Mouse (Mus musculus) ES-Bruce4 (cell line): ENCODE measurements around the gene Rasa3. TPM values are rescaled to one million over a fixed set of nuclear protein-coding genes. Genes with fewer than 3 reads are reported as not detected.

Experiments used
- H3K27ac ChIP-seq: 2 replicates; pipeline ENCODE4 v1.5.1; 2012; ENCODE audit warnings: low read length, inconsistent platforms; ENCODE audit not compliant: insufficient read depth
- H3K27me3 ChIP-seq: 2 replicates; pipeline ENCODE4 v1.6.1; 2012; ENCODE audit warnings: mild to moderate bottlenecking, low read length, inconsistent platforms; ENCODE audit not compliant: control insufficient read depth, poor library complexity, insufficient read depth, severe bottlenecking
- H3K36me3 ChIP-seq: 2 replicates; pipeline ENCODE4 v1.6.1; 2012; ENCODE audit warnings: inconsistent platforms, mild to moderate bottlenecking, low read length, moderate library complexity; ENCODE audit not compliant: control insufficient read depth, poor library complexity, insufficient read depth, severe bottlenecking
- H3K4me1 ChIP-seq: one replicate; pipeline ENCODE4 v1.8.1; 2011; ENCODE audit warnings: low read length; ENCODE audit not compliant: control insufficient read depth, insufficient read depth
- H3K4me3 ChIP-seq: 2 replicates; pipeline ENCODE4 v1.5.1; 2011; ENCODE audit warnings: low read depth, mild to moderate bottlenecking, low read length
- H3K9ac ChIP-seq: 2 replicates; pipeline ENCODE4 v1.6.1; 2012; ENCODE audit warnings: low read depth, mild to moderate bottlenecking, inconsistent platforms; ENCODE audit not compliant: poor library complexity, severe bottlenecking
- H3K9me3 ChIP-seq: replicated peaks from 2 replicates; pipeline ENCODE4 v1.6.1; 2012; ENCODE audit warnings: mild to moderate bottlenecking, low read length, inconsistent platforms; ENCODE audit not compliant: control insufficient read depth, poor library complexity, insufficient read depth, severe bottlenecking
- CTCF ChIP-seq: IDR thresholded peaks from one replicate; pipeline ENCODE4 v1.8.1; 2011; ENCODE audit warnings: low read depth, low read length
- EP300 ChIP-seq: IDR thresholded peaks from 2 replicates; pipeline ENCODE4 v1.6.1; 2011; ENCODE audit warnings: low read depth, low read length; ENCODE audit not compliant: insufficient read depth
- POLR2A ChIP-seq: IDR thresholded peaks from one replicate; pipeline ENCODE4 v1.8.1; 2011; ENCODE audit warnings: low read length; ENCODE audit not compliant: insufficient read depth
- polyA plus RNA-seq: library from polyadenylated mRNA; stranded (reverse); fragments of >200 nt; gene quantifications from 2 replicates; pipeline ENCODE4 v1.2.4, GENCODE M21; 2011; ENCODE audit warnings: low read depth; ENCODE audit not compliant: missing spikeins, insufficient read depth, insufficient read length

Rasa3 gene
- polyA plus RNA-seq, 1 experiment: 14.5 TPM

DNA sequence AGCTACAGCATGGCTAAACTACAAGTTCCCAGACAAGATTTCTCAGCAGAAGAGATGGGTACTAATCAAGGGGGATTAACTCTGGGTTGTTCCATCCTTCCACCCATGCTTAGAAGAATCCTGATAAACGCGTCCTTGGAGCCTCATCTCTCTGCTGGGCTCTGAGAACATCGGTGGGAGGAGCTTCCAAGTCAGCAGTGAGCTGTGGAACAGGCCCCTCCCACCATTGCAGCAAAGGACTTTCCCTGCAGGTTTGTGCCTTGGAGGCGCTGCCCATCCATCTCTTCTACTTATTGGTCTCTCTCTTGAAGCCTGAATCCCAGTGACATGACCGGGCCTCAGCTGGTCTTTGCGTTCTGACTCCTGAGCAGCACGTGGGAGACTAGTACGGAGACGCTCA, 36.2 kb downstream of the Rasa3 start:
- Histone ChIP-seq H3K27me3 (no peaks in the 10 kb centered on the region), H3K4me1 (no peaks in the 10 kb centered on the region), H3K9ac (no peak overlapping the region), H3K4me3 (no peak overlapping the region), H3K36me3 (no peaks in the 10 kb centered on the region), H3K27ac (no peak overlapping the region), H3K9me3 (no peaks in the 10 kb centered on the region; the same call in 1 of the 2 replicates)
- TF ChIP-seq EP300 (no peak), CTCF (no peak), POLR2A (no peak)

DNA sequence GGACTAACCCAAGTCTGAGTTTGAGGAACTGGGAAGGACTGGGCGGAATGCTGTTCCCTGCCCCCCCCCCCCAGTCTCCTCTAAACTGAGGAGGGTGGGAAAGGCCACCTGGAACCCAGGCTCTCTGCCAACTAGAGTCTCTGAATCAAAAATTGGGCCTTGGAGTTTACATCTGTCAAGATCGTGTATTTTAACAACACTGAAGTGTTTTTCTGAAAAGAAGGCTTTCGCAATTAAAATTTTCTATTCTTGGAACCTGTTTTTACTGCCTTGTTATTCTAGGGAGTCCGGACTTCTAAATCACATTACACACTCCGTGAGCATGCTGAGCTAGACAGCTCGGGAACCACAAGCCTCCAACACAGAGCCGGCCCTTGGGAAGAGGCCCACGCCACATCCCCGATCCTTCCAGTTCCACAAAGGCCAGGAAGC, 36.9 kb downstream of the Rasa3 start:
- no peak overlapping the region for H3K4me3 ChIP-seq
- TF ChIP-seq EP300: no peak
- TF ChIP-seq POLR2A: no peak
- no peak for TF ChIP-seq CTCF
- H3K4me1 ChIP-seq: no peaks in the 10 kb centered on the region
- H3K36me3 ChIP-seq: no peaks in the 10 kb centered on the region
- no peaks in the 10 kb centered on the region for H3K27me3 ChIP-seq
- H3K9ac ChIP-seq: no peak overlapping the region
- no peaks in the 10 kb centered on the region; the same call in 1 of the 2 replicates for H3K9me3 ChIP-seq
- H3K27ac ChIP-seq: no peak overlapping the region

DNA sequence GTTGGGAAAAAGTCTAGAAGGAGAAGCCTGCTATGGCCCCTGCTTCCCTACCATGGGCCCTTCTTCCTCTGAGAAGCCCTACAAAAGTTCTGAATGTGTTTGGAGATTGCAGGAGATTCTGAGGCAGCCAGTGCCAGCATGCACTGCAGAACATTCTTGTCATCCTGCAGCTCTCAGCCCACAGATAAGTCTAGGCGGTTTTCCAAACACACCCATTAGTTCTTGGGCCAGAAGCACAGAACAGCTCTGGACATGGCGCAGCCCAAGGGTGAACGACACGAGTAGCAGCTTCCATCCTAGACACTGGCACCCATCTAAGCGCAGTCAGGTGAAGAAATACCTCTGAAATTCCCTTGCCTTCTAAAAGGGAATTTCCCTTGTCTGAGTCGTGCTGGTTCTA, 44.3 kb downstream of the Rasa3 start:
- Histone ChIP-seq H3K4me3 (no peak overlapping the region), H3K27me3 (no peaks in the 10 kb centered on the region), H3K36me3 (no peaks in the 10 kb centered on the region), H3K9me3 (no peaks in the 10 kb centered on the region), H3K4me1 (peaks cover 3% of the 10 kb centered on the region), H3K27ac (no peak overlapping the region), H3K9ac (no peak overlapping the region)
- TF ChIP-seq CTCF (no peak), POLR2A (no peak), EP300 (no peak)

DNA sequence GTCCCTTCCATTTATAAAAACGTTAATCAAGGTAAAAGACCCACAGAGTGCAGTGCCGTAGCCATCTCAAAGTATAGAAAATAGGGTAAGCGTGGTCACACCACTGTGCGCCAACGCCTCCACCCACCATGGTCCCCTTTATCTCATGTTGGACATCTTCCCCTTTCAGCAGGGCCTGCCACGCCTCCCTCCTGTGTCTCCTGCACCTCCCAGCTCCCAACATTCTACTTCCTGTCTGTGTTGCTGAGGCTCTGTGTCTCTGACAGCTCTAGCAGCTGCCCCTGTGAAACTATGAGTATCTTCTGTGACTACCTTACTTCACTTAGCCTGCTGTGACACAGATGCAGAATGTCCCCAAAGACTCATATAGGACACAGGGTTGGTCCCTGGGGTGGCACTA, 45.1 kb downstream of the Rasa3 start:
- no peaks in the 10 kb centered on the region for H3K9me3 ChIP-seq
- H3K4me3 ChIP-seq: no peak overlapping the region
- H3K9ac ChIP-seq: no peak overlapping the region
- no peaks in the 10 kb centered on the region for H3K27me3 ChIP-seq
- H3K36me3 ChIP-seq: no peaks in the 10 kb centered on the region
- peaks cover 3% of the 10 kb centered on the region for H3K4me1 ChIP-seq
- no peak for TF ChIP-seq EP300
- TF ChIP-seq POLR2A: no peak
- TF ChIP-seq CTCF: no peak
- H3K27ac ChIP-seq: no peak overlapping the region

- TF ChIP-seq EP300 (no peak), POLR2A (no peak), CTCF (no peak)
- Histone ChIP-seq H3K9ac (no peak overlapping the region), H3K27me3 (no peaks in the 10 kb centered on the region), H3K4me3 (no peak overlapping the region), H3K27ac (no peak overlapping the region), H3K4me1 (peaks cover 3% of the 10 kb centered on the region), H3K9me3 (no peaks in the 10 kb centered on the region), H3K36me3 (no peaks in the 10 kb centered on the region)
Measured at GRCm38 (mm10) chr8:13630754-13631153, 46.6 kb downstream of the Rasa3 start.

DNA sequence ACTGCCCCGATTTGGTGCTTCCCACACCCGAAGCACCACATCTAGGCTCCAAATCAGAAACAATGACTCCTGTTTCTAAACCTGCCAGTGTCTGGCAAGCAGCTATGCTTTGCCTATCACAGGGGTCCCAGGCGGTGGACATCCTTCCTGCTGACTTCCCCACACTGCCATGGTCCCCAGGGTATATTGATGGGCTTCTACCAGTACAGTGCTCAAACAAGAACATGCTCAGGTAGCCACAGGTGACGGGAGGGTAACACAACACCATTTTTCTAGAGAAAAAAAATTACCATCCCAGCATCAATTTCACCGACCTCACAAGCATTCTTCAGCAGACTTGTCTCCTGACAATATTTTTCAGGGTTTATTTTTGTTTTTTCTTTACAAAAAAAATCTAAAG, 47.2 kb downstream of the Rasa3 start:
- no peaks in the 10 kb centered on the region for H3K9me3 ChIP-seq
- H3K4me1 ChIP-seq: peaks cover 3% of the 10 kb centered on the region
- H3K4me3 ChIP-seq: no peak overlapping the region
- H3K9ac ChIP-seq: no peak overlapping the region
- H3K27ac ChIP-seq: no peak overlapping the region
- no peak for TF ChIP-seq POLR2A
- no peak for TF ChIP-seq EP300
- no peak for TF ChIP-seq CTCF
- H3K36me3 ChIP-seq: no peaks in the 10 kb centered on the region
- no peaks in the 10 kb centered on the region for H3K27me3 ChIP-seq
